Mouse (Mus musculus): ENCODE measurements around the gene Dnaaf2.

GRCm38 (mm10) chr12:69183583-69184308 lies 14.5 kb downstream of the Dnaaf2 start, which contains the start of the genes Rpl36al and Mgat2:
- TF ChIP-seq POLR2A (IDR thresholded peaks at IDR 0.05; ENCODE audit: extremely low read depth, insufficient read depth, low read length) (peak; percentile 83), CTCF (IDR thresholded peaks at IDR 0.05; ENCODE audit: extremely low read depth, insufficient read depth, low read length) (no peak)
